Mouse (Mus musculus) Patski (cell line): ENCODE data around the gene Samd4b. TPM values are rescaled to one million over a fixed set of nuclear protein-coding genes. Genes with fewer than 3 reads are reported as not detected.

ENCODE experiments used
- ATAC-seq: fragments of 100-300 bp; one replicate; pipeline ENCODE4 v1.8.0; 2021
- CTCF ChIA-PET: fragments of 350-600 bp; sonication (Branson Sonifier 250); formaldehyde crosslinking; loops from one replicate; lab custom pipeline; 2022; ENCODE audit warnings: inconsistent platforms; lab: Charles Lee
- POLR2A ChIA-PET: fragments of 350-600 bp; sonication (Branson Sonifier 250); formaldehyde crosslinking; loops from one replicate; lab custom pipeline; 2022; ENCODE audit warnings: antibody characterized with exemption, inconsistent platforms; lab: Charles Lee
- DNase-seq: peaks from one replicate; pipeline ENCODE4 v3.0.0-alpha.2; 2011; ENCODE audit warnings: low read depth, low spot score
- H3K27me3 ChIP-seq: fragments of 371-371 bp; one replicate; pipeline ENCODE4 v1.5.1; 2021
- CTCF ChIP-seq: fragments of 100-300 bp; IDR thresholded peaks from one replicate; pipeline ENCODE4 v1.5.1; 2021
- in situ Hi-C: fragments of 300-500 bp; cut with MboI; formaldehyde crosslinking; loops from 3 replicates; pipeline ENCODE4 v1.11.1; 2018; ENCODE audit warnings: low pct_unique_long_range_greater_than_20kb, mixed read lengths
- polyA plus RNA-seq: library from polyadenylated mRNA; unstranded; gene quantifications from one replicate; pipeline ENCODE4 v1.2.3, GENCODE M21; 2021

Samd4b gene
- polyA plus RNA-seq, 1 experiment from 2014 or later = 79.6 TPM

- CTCF ChIA-PET = interaction anchor here (1.0 to 1.1 kb wide), 2 partner anchors 36 to 38 kb away, joined by 3 read pairs; no protein-coding TSS in a partner anchor
- POLR2A ChIA-PET = no interaction called here
- in situ Hi-C loops = loop anchor here (5.0 kb wide), 1 partner anchor 37 kb away; no protein-coding TSS in a partner anchor
Observed at GRCm38 (mm10) chr7:28565407-28565806, 32.5 kb downstream of the Samd4b start.

GRCm38 (mm10) chr7:28562951-28563350 is 35.0 kb downstream of the Samd4b start:
- H3K27me3 ChIP-seq = no peaks in the 10 kb centered on the region
- in situ Hi-C loops = no loop called here
- CTCF ChIA-PET = no interaction called here
- TF ChIP-seq CTCF = no peak
- DNase-seq (no peak), ATAC-seq (no peak)
- POLR2A ChIA-PET = interaction anchor here (1.2 kb wide), 1 partner anchor 34 kb away, joined by 4 read pairs; no protein-coding TSS in a partner anchor

More at GRCm38 (mm10) chr7:28565407-28565806, 32.5 kb downstream of the Samd4b start:
- ATAC-seq (no peak), DNase-seq (no peak)
- no peaks in the 10 kb centered on the region for H3K27me3 ChIP-seq
- no peak for TF ChIP-seq CTCF

GRCm38 (mm10) chr7:28562371-28562770 is 35.6 kb downstream of the Samd4b start:
- ATAC-seq (no peak), DNase-seq (no peak)
- POLR2A ChIA-PET = interaction anchor here (1.2 kb wide), 1 partner anchor 35 kb away, joined by 4 read pairs; no protein-coding TSS in a partner anchor
- in situ Hi-C loops = no loop called here
- H3K27me3 ChIP-seq = no peaks in the 10 kb centered on the region
- no peak for TF ChIP-seq CTCF
- CTCF ChIA-PET = no interaction called here

GRCm38 (mm10) chr7:28561967-28562366 is 36.0 kb downstream of the Samd4b start:
- TF ChIP-seq CTCF = no peak
- DNase-seq (no peak), ATAC-seq (no peak)
- POLR2A ChIA-PET = interaction anchor here (0.6 to 1.2 kb wide), 2 partner anchors 35 to 72 kb away, joined by 4 to 5 read pairs; no protein-coding TSS in a partner anchor
- in situ Hi-C loops = no loop called here
- CTCF ChIA-PET = interaction anchor here (1.2 kb wide), 1 partner anchor 39 kb away, joined by 3 read pairs; no protein-coding TSS in a partner anchor
- no peaks in the 10 kb centered on the region for H3K27me3 ChIP-seq

GRCm38 (mm10) chr7:28560856-28561255 is 37.1 kb downstream of the Samd4b start:
- ChIA-PET CTCF (interaction anchor here (1.0 to 1.6 kb wide), 4 partner anchors 15 to 115 kb away, joined by 3 to 5 read pairs (median 3); no protein-coding TSS in a partner anchor), POLR2A (interaction anchor here (1.8 kb wide), 1 partner anchor 26 kb away, joined by 4 read pairs; no protein-coding TSS in a partner anchor)
- ATAC-seq = no peak
- no peak for DNase-seq
- no peak for TF ChIP-seq CTCF
- in situ Hi-C loops = no loop called here
- no peaks in the 10 kb centered on the region for H3K27me3 ChIP-seq

GRCm38 (mm10) chr7:28558486-28558885 is 39.5 kb downstream of the Samd4b start:
- no peaks in the 10 kb centered on the region for H3K27me3 ChIP-seq
- in situ Hi-C loops = no loop called here
- ATAC-seq (no peak), DNase-seq (no peak)
- TF ChIP-seq CTCF = no peak
- CTCF ChIA-PET = no interaction called here
- POLR2A ChIA-PET = interaction anchor here (0.7 kb wide), 1 partner anchor 7 kb away, joined by 4 read pairs; no protein-coding TSS in a partner anchor

- ChIA-PET POLR2A (no interaction called here), CTCF (no interaction called here)
- in situ Hi-C loops = no loop called here
- no peak for TF ChIP-seq CTCF
- H3K27me3 ChIP-seq = no peaks in the 10 kb centered on the region
- ATAC-seq = no peak
- DNase-seq = no peak
Observed at GRCm38 (mm10) chr7:28557708-28558107, 40.2 kb downstream of the Samd4b start.

GRCm38 (mm10) chr7:28557069-28557468 is 40.9 kb downstream of the Samd4b start:
- CTCF ChIA-PET = no interaction called here
- no peak for TF ChIP-seq CTCF
- H3K27me3 ChIP-seq = no peaks in the 10 kb centered on the region
- in situ Hi-C loops = no loop called here
- POLR2A ChIA-PET = interaction anchor here (0.6 kb wide), 1 partner anchor 160 kb away, joined by 4 read pairs; no protein-coding TSS in a partner anchor
- ATAC-seq (no peak), DNase-seq (no peak)

GRCm38 (mm10) chr7:28555939-28556535 is 41.9 kb downstream of the Samd4b start:
- CTCF ChIA-PET = no interaction called here
- no peak for DNase-seq
- no peaks in the 10 kb centered on the region for H3K27me3 ChIP-seq
- no peak for TF ChIP-seq CTCF
- ATAC-seq = no peak
- POLR2A ChIA-PET = no interaction called here
- in situ Hi-C loops = no loop called here

GRCm38 (mm10) chr7:28553076-28553475 is 44.9 kb downstream of the Samd4b start:
- DNase-seq = no peak
- POLR2A ChIA-PET = no interaction called here
- CTCF ChIA-PET = no interaction called here
- in situ Hi-C loops = no loop called here
- peaks cover 3% of the 10 kb centered on the region for H3K27me3 ChIP-seq
- ATAC-seq = no peak
- no peak for TF ChIP-seq CTCF

GRCm38 (mm10) chr7:28547628-28548027 is 50.3 kb downstream of the Samd4b start:
- DNase-seq = no peak
- no peak for TF ChIP-seq CTCF
- POLR2A ChIA-PET = no interaction called here
- in situ Hi-C loops = no loop called here
- ATAC-seq = no peak
- CTCF ChIA-PET = no interaction called here
- H3K27me3 ChIP-seq = peaks cover 25% of the 10 kb centered on the region
